Mouse (Mus musculus) CD4-positive naive resting alpha-beta T cell, adult 76 days (primary cell): ENCODE measurements around the gene Notch1. TPM values are rescaled to one million over a fixed set of nuclear protein-coding genes. Genes with fewer than 3 reads are reported as not detected.

Experiments used
- total RNA-seq: library from RNA; stranded (reverse); gene quantifications from one replicate; pipeline ENCODE4 v1.2.4, GENCODE M21; 2023

Notch1 gene
- total RNA-seq, result 110 TPM

GRCm38 (mm10) chr2:26516275-26516674 is at the start of gene Notch1:
Gene Notch1 (minus strand): TSS chr2:26516663.

GRCm38 (mm10) chr2:26444946-26445665 is 71.4 kb downstream of the Notch1 start, which contains the start of gene Sec16a:
Gene Sec16a (minus strand): TSS chr2:26445216.

DNA sequence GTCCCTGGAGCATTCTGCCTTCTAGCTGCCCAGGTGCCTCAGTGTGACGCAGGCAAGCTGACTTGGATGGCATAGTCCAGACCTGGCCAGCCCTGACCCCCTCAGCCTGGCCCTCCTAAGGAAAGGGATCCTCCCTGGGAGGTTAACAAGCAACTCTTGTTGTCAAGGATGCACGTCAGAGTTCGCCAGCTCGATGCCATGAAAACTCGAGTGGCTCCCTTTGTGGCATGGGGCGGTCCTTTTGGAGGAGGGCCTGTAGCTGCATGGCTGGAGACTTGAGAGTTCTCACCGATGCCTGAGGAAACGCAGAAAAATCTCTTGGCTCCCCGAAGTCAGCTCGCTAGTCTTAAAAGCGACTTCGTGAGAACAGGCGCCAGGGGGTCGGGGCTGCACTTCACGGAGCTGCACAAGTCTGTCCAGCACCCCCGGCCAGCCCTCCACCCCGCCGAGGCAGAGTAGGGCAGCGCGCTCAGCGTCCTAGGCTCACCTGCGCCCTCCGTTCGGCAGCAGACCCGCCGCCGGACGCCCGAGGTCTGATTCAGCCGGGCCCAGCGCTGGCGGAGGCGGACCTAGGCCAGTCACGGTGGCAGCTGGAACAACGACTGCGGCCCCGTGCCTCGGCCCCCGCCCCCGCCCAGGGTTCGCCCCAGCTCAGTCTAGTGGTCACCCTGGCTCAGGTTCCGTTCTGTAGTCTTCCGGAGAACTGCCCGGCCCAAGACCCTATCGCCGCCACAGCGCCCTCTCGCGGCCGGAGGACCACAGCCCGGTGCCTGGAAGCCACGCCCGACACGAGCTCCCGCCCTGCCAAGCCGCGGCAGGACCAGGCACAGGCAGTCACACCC is 107.7 kb downstream of the Notch1 start, which contains the start of gene Inpp5e:
Gene Inpp5e, minus strand, starts transcription at position 689 of the 842 bp plus-strand sequence.

Other genes starting within 250 kb of the Notch1 start
- not detected for gene Ccdc187, start 222.1 kb downstream of the Notch1 start, total RNA-seq
- gene Gpsm1, start 201.1 kb downstream of the Notch1 start, total RNA-seq, result 25.9 TPM
- 9.5 TPM for gene Dnlz, start 164.6 kb downstream of the Notch1 start, total RNA-seq
- gene Card9, start 155.7 kb downstream of the Notch1 start, total RNA-seq, result 5.3 TPM
- 104 TPM for gene Snapc4, start 136.0 kb downstream of the Notch1 start, total RNA-seq
- gene Entr1, start 127.3 kb downstream of the Notch1 start, total RNA-seq, result 124 TPM
- gene Pmpca, start 127.3 kb downstream of the Notch1 start, total RNA-seq, result 76.4 TPM
- gene Inpp5e, start 107.5 kb downstream of the Notch1 start, total RNA-seq, result 22.7 TPM
- gene Sec16a, start 71.4 kb downstream of the Notch1 start, total RNA-seq, result 93.1 TPM
- gene Egfl7, start 63.4 kb upstream of the Notch1 start, total RNA-seq, result 0.70 TPM
- not detected for gene Gm20532, start 70.0 kb upstream of the Notch1 start, total RNA-seq
- 9.6 TPM for gene Agpat2, start 87.8 kb upstream of the Notch1 start, total RNA-seq
- gene Fam69b, start 111.8 kb upstream of the Notch1 start, total RNA-seq, result 1.6 TPM
- gene Lcn4, start 154.6 kb upstream of the Notch1 start, total RNA-seq, result 4.2 TPM